ENCODE assay signal across 32 mouse cellular contexts in genomic region chr19:29455156-29455555, GRCm38 (mm10). TPM values are rescaled to one million over a fixed set of nuclear protein-coding genes. Genes with fewer than 3 reads are reported as not detected.
DNase-seq lines count a peak whose midpoint lies in the region; ATAC-seq and TF ChIP-seq lines count a peak whose summit lies in the region.
"Had no signal": no experiment of that assay in that cellular context is flagged by ENCODE, and none has a peak within 500 bp of the region (broad histone marks: within the 10 kb centered on the region; RNA-seq: fewer than 3 reads in every experiment).

No protein-coding gene starts in this region.

- H3K27ac ChIP-seq in intestine, postnatal 0 days (ENCODE audit: low read depth, low read length) = no peak overlapping the region
- no peak overlapping the region for H3K27ac ChIP-seq in intestine, embryonic 16.5 days (ENCODE audit: low read length)
- H3K27ac ChIP-seq in MEL (ENCODE audit: control insufficient read depth, low read depth, low read length) = no peak overlapping the region
- no peak overlapping the region for H3K27ac ChIP-seq in kidney, adult 2 months (ENCODE audit: insufficient read depth, low read depth, low read length)
- H3K27ac ChIP-seq in hindbrain, embryonic 11.5 days (ENCODE audit: low read depth, low read length) = no peak overlapping the region
- H3K27ac ChIP-seq: forebrain, embryonic 10.5 days; forebrain, embryonic 13.5 days; heart, embryonic 15.5 days; hindbrain, embryonic 10.5 days; hindbrain, embryonic 14.5 days; hindbrain, postnatal 0 days had no signal

- no peak overlapping the region for H3K9ac ChIP-seq in intestine, postnatal 0 days (ENCODE audit: low read depth, low read length)
- H3K9ac ChIP-seq in intestine, embryonic 16.5 days (ENCODE audit: low read depth, low read length) = no peak overlapping the region
- no peak overlapping the region for H3K9ac ChIP-seq in MEL (ENCODE audit: control insufficient read depth, low read depth, low read length, poor library complexity, severe bottlenecking)
- no peak overlapping the region for H3K9ac ChIP-seq in hindbrain, embryonic 11.5 days (ENCODE audit: low read depth, low read length)
- H3K9ac ChIP-seq: forebrain, embryonic 13.5 days; heart, embryonic 15.5 days; hindbrain, embryonic 14.5 days had no signal

- TF ChIP-seq CTCF in intestine, postnatal 0 days (IDR thresholded peaks at IDR 0.05; ENCODE audit: low read depth) = 0 out of 2 replicates have a peak, but pooled peaks have one; percentile 15
- peak; percentile 5 to 14 (median 5); a peak in 1 of 6 replicates for TF ChIP-seq CTCF in MEL (IDR thresholded peaks at IDR 0.05 in 2 of 3, conservative IDR thresholded peaks at IDR 0.05 in 1 of 3; ENCODE audit: control insufficient read depth in 1 of 3, insufficient read depth in 1 of 3, low read depth in 2 of 3, low read length in 3 of 3, poor library complexity in 1 of 3, severe bottlenecking in 1 of 3)
- TF ChIP-seq CTCF in kidney, adult 2 months (conservative IDR thresholded peaks at IDR 0.05; ENCODE audit: insufficient read depth, insufficient read length, low read depth, low read length) = no peak

- TF ChIP-seq RAD21 in MEL (IDR thresholded peaks at IDR 0.05; ENCODE audit: low read depth, low read length) = no peak

- H3K36me3 ChIP-seq in intestine, postnatal 0 days (ENCODE audit: control insufficient read depth, insufficient read depth) = no peaks in the 10 kb centered on the region
- no peaks in the 10 kb centered on the region for H3K36me3 ChIP-seq in intestine, embryonic 16.5 days (ENCODE audit: control insufficient read depth, insufficient read depth, low read length)
- H3K36me3 ChIP-seq in MEL (ENCODE audit: control insufficient read depth in 1 of 2, insufficient read depth in 2 of 2, low read length in 2 of 2) = peaks cover 0 to 9% of the 10 kb centered on the region in 2 experiments; a peak in 2 of 4 replicates
- no peaks in the 10 kb centered on the region for H3K36me3 ChIP-seq in splenic B cell, adult 2 months (ENCODE audit: control insufficient read depth, insufficient read depth, low read length, poor library complexity, severe bottlenecking)
- no peaks in the 10 kb centered on the region for H3K36me3 ChIP-seq in kidney, adult 2 months (ENCODE audit: control insufficient read depth, insufficient read depth, low read length)
- no peaks in the 10 kb centered on the region for H3K36me3 ChIP-seq in hindbrain, embryonic 11.5 days (ENCODE audit: control insufficient read depth, insufficient read depth, low read length)
- H3K36me3 ChIP-seq: forebrain, embryonic 10.5 days; heart, embryonic 15.5 days; hindbrain, embryonic 10.5 days had no signal

- no peak for TF ChIP-seq EP300 in MEL (IDR thresholded peaks at IDR 0.05; ENCODE audit: low read depth in 1 of 2, low read length in 2 of 2)

- H3K4me2 ChIP-seq in intestine, postnatal 0 days (replicated peaks; ENCODE audit: low read depth) = no peak overlapping the region
- no peak overlapping the region for H3K4me2 ChIP-seq in intestine, embryonic 16.5 days (ENCODE audit: low read depth, low read length)
- H3K4me2 ChIP-seq in hindbrain, embryonic 11.5 days (replicated peaks; ENCODE audit: low read depth, low read length) = no peak overlapping the region
- H3K4me2 ChIP-seq: forebrain, embryonic 13.5 days; heart, embryonic 11.5 days; heart, embryonic 15.5 days; hindbrain, embryonic 14.5 days had no signal

- H3K27me3 ChIP-seq in intestine, postnatal 0 days (replicated peaks; ENCODE audit: control insufficient read depth, insufficient read depth, low read length) = no peaks in the 10 kb centered on the region
- H3K27me3 ChIP-seq in intestine, embryonic 16.5 days (replicated peaks; ENCODE audit: control insufficient read depth, insufficient read depth, low read length) = no peaks in the 10 kb centered on the region
- H3K27me3 ChIP-seq in MEL (ENCODE audit: control insufficient read depth in 1 of 2, insufficient read depth in 2 of 2, low read length in 2 of 2) = no peaks in the 10 kb centered on the region
- no peaks in the 10 kb centered on the region for H3K27me3 ChIP-seq in splenic B cell, adult 2 months (ENCODE audit: control insufficient read depth, insufficient read depth, low read length, poor library complexity, severe bottlenecking)
- H3K27me3 ChIP-seq in kidney, adult 2 months (replicated peaks; ENCODE audit: control insufficient read depth, insufficient read depth, low read length) = no peaks in the 10 kb centered on the region
- H3K27me3 ChIP-seq in hindbrain, embryonic 11.5 days (ENCODE audit: control insufficient read depth, insufficient read depth, low read length) = no peaks in the 10 kb centered on the region
- H3K27me3 ChIP-seq: forebrain, embryonic 13.5 days; heart, embryonic 15.5 days had no signal

- H3K9me3 ChIP-seq in intestine, postnatal 0 days (ENCODE audit: control insufficient read depth) = no peaks in the 10 kb centered on the region; the same call in 1 of the 2 replicates
- H3K9me3 ChIP-seq in intestine, embryonic 16.5 days (ENCODE audit: control insufficient read depth, low read length) = no peaks in the 10 kb centered on the region
- H3K9me3 ChIP-seq in MEL (replicated peaks; ENCODE audit: insufficient read depth, low read length) = no peaks in the 10 kb centered on the region
- H3K9me3 ChIP-seq in hindbrain, embryonic 11.5 days (ENCODE audit: control insufficient read depth, low read length) = no peaks in the 10 kb centered on the region
- H3K9me3 ChIP-seq: forebrain, embryonic 13.5 days; heart, embryonic 15.5 days; hindbrain, embryonic 10.5 days had no signal

- ATAC-seq in intestine, postnatal 0 days = no peak
- no peak for ATAC-seq in intestine, embryonic 16.5 days
- no peak for ATAC-seq in hindbrain, embryonic 11.5 days (ENCODE audit: low FRiP score)
- ATAC-seq: forebrain, embryonic 13.5 days; forebrain, embryonic 16.5 days; hindbrain, postnatal 0 days; Patski had no signal

- H3K4me1 ChIP-seq in intestine, postnatal 0 days (replicated peaks; ENCODE audit: control insufficient read depth, insufficient read depth, low read length) = no peaks in the 10 kb centered on the region
- H3K4me1 ChIP-seq in intestine, embryonic 16.5 days (ENCODE audit: control insufficient read depth, insufficient read depth, low read length) = no peaks in the 10 kb centered on the region
- peaks cover 8% of the 10 kb centered on the region in 2 experiments for H3K4me1 ChIP-seq in MEL (ENCODE audit: control insufficient read depth in 1 of 2, insufficient read depth in 2 of 2, low read length in 2 of 2)
- H3K4me1 ChIP-seq in kidney, adult 2 months (ENCODE audit: control insufficient read depth, insufficient read depth, low read length) = no peaks in the 10 kb centered on the region
- H3K4me1 ChIP-seq in hindbrain, embryonic 11.5 days (replicated peaks; ENCODE audit: control insufficient read depth, insufficient read depth, low read length) = no peaks in the 10 kb centered on the region
- H3K4me1 ChIP-seq: forebrain, embryonic 10.5 days; forebrain, embryonic 13.5 days; heart, embryonic 15.5 days; hindbrain, embryonic 10.5 days had no signal

- no peak for DNase-seq in MEL (ENCODE audit: low read depth, low spot score)
- DNase-seq in splenic B cell, adult 2 months (ENCODE audit: low read depth, low spot score) = peak; percentile 22
- DNase-seq in kidney, adult 2 months = no peak
- no peak for DNase-seq in hindbrain, embryonic 11.5 days (ENCODE audit: low spot score)
- DNase-seq: adrenal gland, postnatal 10 days; adrenal gland, postnatal 36 days; cerebellum, adult 18-20 months; cerebellum, adult 9-10 months; cerebellum, postnatal 14 days; gastrocnemius, postnatal 10 days; gastrocnemius, postnatal 36 days; heart, postnatal 10 days; heart, postnatal 36 days had no signal

- H3K4me3 ChIP-seq in intestine, postnatal 0 days (ENCODE audit: low read depth, low read length) = no peak overlapping the region
- H3K4me3 ChIP-seq in intestine, embryonic 16.5 days (ENCODE audit: low read length) = no peak overlapping the region
- no peak overlapping the region for H3K4me3 ChIP-seq in MEL (ENCODE audit: control insufficient read depth in 1 of 2, insufficient read depth in 1 of 2, low read depth in 2 of 2, low read length in 2 of 2)
- no peak overlapping the region for H3K4me3 ChIP-seq in kidney, adult 2 months (ENCODE audit: insufficient read depth, low read depth, low read length)
- H3K4me3 ChIP-seq in hindbrain, embryonic 11.5 days (ENCODE audit: low read depth, low read length) = no peak overlapping the region
- H3K4me3 ChIP-seq: forebrain, embryonic 10.5 days; forebrain, embryonic 13.5 days; heart, embryonic 15.5 days; hindbrain, embryonic 10.5 days had no signal

- TF ChIP-seq POLR2A in MEL (IDR thresholded peaks at IDR 0.05; ENCODE audit: control insufficient read depth in 1 of 2, insufficient read depth in 1 of 2, low read depth in 1 of 2, low read length in 2 of 2, poor library complexity in 1 of 2) = no peak
- TF ChIP-seq POLR2A in kidney, adult 2 months (IDR thresholded peaks at IDR 0.05; ENCODE audit: low read depth, low read length) = no peak

- WGBS in intestine, postnatal 0 days = 65% methylated on average over 1 of the region's 1 CpGs
- WGBS in intestine, embryonic 16.5 days = 81% methylated on average over 1 of the region's 1 CpGs
- 75% methylated on average over 1 of the region's 1 CpGs for WGBS in kidney, adult 2 months
- WGBS in hindbrain, embryonic 11.5 days = 94% methylated on average over 1 of the region's 1 CpGs

- no peaks in the 10 kb centered on the region for H3K79me2 ChIP-seq in MEL (ENCODE audit: control insufficient read depth, insufficient read depth, low read length, poor library complexity)

TF ChIP-seq in MEL, 35 proteins besides CTCF, POLR2A, EP300 and RAD21:
- TF ChIP-seq USF2 (IDR thresholded peaks at IDR 0.05; ENCODE audit: borderline replicate concordance in 1 of 2, insufficient read depth in 1 of 2, low read depth in 1 of 2, low read length in 2 of 2) = no peak
- peak; percentile 26; the same call in 1 of the 2 replicates for TF ChIP-seq SMC3 (IDR thresholded peaks at IDR 0.05; ENCODE audit: low read depth, low read length)

RNA-seq across cellular contexts. Expression of gene Pdcd1lg2, which starts 44.4 kb away (rescaled TPM):
- polyA plus RNA-seq in intestine, postnatal 0 days (2015; fragmentation: Nextera tagmentation; extraction: Ambion mirVana) = 0.17 TPM in 1 of 2 replicates, not detected in the other
- 0.11 and 0.17 TPM in 2 replicates for polyA plus RNA-seq in intestine, embryonic 16.5 days (2015; fragmentation: Nextera tagmentation; extraction: Ambion mirVana)
- total RNA-seq in MEL (2012; rRNA removed) = 1.3 and 1.7 TPM in 2 replicates
- 1 to 10 TPM in 1 of 2 experiments, not detected in 1; 5.4 TPM for polyA plus RNA-seq in MEL (2012; ENCODE audit: insufficient read depth in 1 of 2, insufficient read length in 2 of 2, low read depth in 1 of 2, low replicate concordance in 2 of 2, missing spikeins in 1 of 2)
- 0.17 TPM in 1 of 2 replicates, not detected in the other for polyA plus RNA-seq in kidney, adult 2 months (2012; rRNA removed)
- polyA plus RNA-seq in hindbrain, embryonic 11.5 days (2014; fragmentation: Nextera tagmentation; extraction: Ambion mirVana) = not detected in 2 replicates
- total RNA-seq: adrenal gland, adult 18-20 months; adrenal gland, postnatal 10 days; adrenal gland, postnatal 36 days; ES-E14; gastrocnemius, adult 18-20 months; gastrocnemius, postnatal 10 days; gastrocnemius, postnatal 36 days; granulocyte monocyte progenitor cell, adult 5-6 weeks; heart, postnatal 10 days; heart, postnatal 36 days had no signal
- polyA plus RNA-seq: C2C12; embryonic facial prominence, embryonic 11.5 days; embryonic facial prominence, embryonic 14.5 days; forebrain, embryonic 10.5 days; forebrain, embryonic 13.5 days; forebrain, embryonic 16.5 days; heart, embryonic 11.5 days; heart, embryonic 15.5 days; hindbrain, embryonic 10.5 days; intestine, embryonic 14.5 days had no signal
